Mouse (Mus musculus) layer of hippocampus, adult 8-10 months (tissue): ENCODE data around the gene Ebi3. TPM values are rescaled to one million over a fixed set of nuclear protein-coding genes. Genes with fewer than 3 reads are reported as not detected.
"Not testable (repeated sequence)": the region's sequence is repeated elsewhere in the genome, so short reads cannot be mapped to it uniquely, and the experiment has no call there.

Source experiments
- DNase-seq, 2 experiments: peaks; one replicate each; pipeline ENCODE4 v3.0.0; 2022; ENCODE audit warnings: low spot score in 2 of 2
- total RNA-seq, 4 experiments: library from RNA; stranded (reverse); gene quantifications; 2 replicates each; pipeline ENCODE4 v1.2.4; 2022

Gene Ebi3
- 1 to 10 TPM; 1.2 to 3.2 (median 1.8) TPM for total RNA-seq

- no peak for DNase-seq
Measured at GRCm38 (mm10) chr17:55952447-55953027, at the start of gene Ebi3. Ebi3 (plus strand) TSS chr17:55952640.

- no peak for DNase-seq
Measured at GRCm38 (mm10) chr17:55903087-55903486, 49.4 kb upstream of the Ebi3 start.

- DNase-seq = no peak
Measured at GRCm38 (mm10) chr17:55903687-55904086, 48.8 kb upstream of the Ebi3 start.

GRCm38 (mm10) chr17:55904131-55904530, 48.3 kb upstream of the Ebi3 start:
- DNase-seq = no peak

- no peak for DNase-seq
Measured at GRCm38 (mm10) chr17:55906669-55907068, 45.8 kb upstream of the Ebi3 start.

GRCm38 (mm10) chr17:55931553-55932502, 20.6 kb upstream of the Ebi3 start:
- DNase-seq = peak in 1 of 2 experiments; percentile 28

GRCm38 (mm10) chr17:55932635-55933034, 19.8 kb upstream of the Ebi3 start:
- no peak for DNase-seq

- DNase-seq = no peak
Measured at GRCm38 (mm10) chr17:55933191-55933590, 19.2 kb upstream of the Ebi3 start.

- DNase-seq = not testable (repeated sequence)
Measured at GRCm38 (mm10) chr17:55944387-55944865, 8.0 kb upstream of the Ebi3 start.

- DNase-seq = peak; percentile 95 to 96
Measured at GRCm38 (mm10) chr17:55944866-55945682, 7.4 kb upstream of the Ebi3 start.

GRCm38 (mm10) chr17:55945696-55946095, 6.7 kb upstream of the Ebi3 start:
- peak in 1 of 2 experiments; percentile 12 for DNase-seq

GRCm38 (mm10) chr17:55948647-55949046, 3.8 kb upstream of the Ebi3 start:
- DNase-seq = no peak

GRCm38 (mm10) chr17:55949400-55949799, 3.0 kb upstream of the Ebi3 start, which contains the start of gene Zfp119b:
Zfp119b (minus strand) TSS chr17:55949500.
- DNase-seq = no peak

GRCm38 (mm10) chr17:55950601-55951000, 1.8 kb upstream of the Ebi3 start:
- no peak for DNase-seq

- DNase-seq = no peak
Measured at GRCm38 (mm10) chr17:55952041-55952440, 399 bp upstream of the Ebi3 start.

- DNase-seq = no peak
Measured at GRCm38 (mm10) chr17:55953751-55954150, 1.3 kb downstream of the Ebi3 start.

GRCm38 (mm10) chr17:55954229-55954628, 1.8 kb downstream of the Ebi3 start:
- no peak for DNase-seq

- DNase-seq = peak; percentile 57 to 64
Measured at GRCm38 (mm10) chr17:55956129-55956528, 3.7 kb downstream of the Ebi3 start.

GRCm38 (mm10) chr17:55956591-55956990, 4.2 kb downstream of the Ebi3 start:
- DNase-seq = peak in 1 of 2 experiments; percentile 17

GRCm38 (mm10) chr17:55957168-55957567, 4.7 kb downstream of the Ebi3 start:
- DNase-seq = peak; percentile 54 to 74
